Mouse (Mus musculus) stomach, postnatal 0 days (tissue): ENCODE results near the gene Catsperd.

Experiments
- CTCF ChIP-seq: IDR thresholded peaks from 2 replicates; pipeline ENCODE4 v1.5.1; 2016; ENCODE audit warnings: antibody characterized with exemption, low read depth, mild to moderate bottlenecking, moderate library complexity
- EP300 ChIP-seq: optimal IDR thresholded peaks from 2 replicates; pipeline ENCODE3; 2016; ENCODE audit warnings: antibody characterized with exemption

DNA sequence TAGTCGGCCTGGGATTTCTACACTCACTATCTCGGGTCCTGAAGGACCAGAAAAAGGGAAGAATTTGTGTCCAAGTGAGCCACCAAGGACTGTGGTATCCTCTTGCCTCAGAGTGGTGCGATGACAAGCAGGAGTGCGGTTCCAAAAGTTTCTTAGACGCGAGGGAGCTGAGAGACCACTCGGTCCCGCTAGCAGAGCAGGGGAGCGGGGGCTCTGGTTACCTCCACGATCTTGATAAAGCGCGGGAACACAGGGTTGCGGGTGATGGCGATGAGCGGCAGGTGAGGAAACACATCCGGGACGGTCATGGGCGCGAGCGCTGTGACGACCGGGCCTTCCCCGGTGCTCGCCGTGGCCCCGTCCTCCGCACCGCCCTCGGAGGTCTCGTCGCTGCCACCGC, 1.7 kb upstream of the Catsperd start:
- TF ChIP-seq EP300 (no peak), CTCF (no peak)
